Mouse (Mus musculus) ovary, adult 2 months (tissue): Measurements from ENCODE around the gene Ifit1. TPM values are rescaled to one million over a fixed set of nuclear protein-coding genes. Genes with fewer than 3 reads are reported as not detected.

Experiments used
- polyA plus RNA-seq: library from polyadenylated mRNA; depleted of rRNA; stranded (reverse); fragments of >200 nt; gene quantifications from 2 replicates; pipeline ENCODE4 v1.2.3, GENCODE M21; 2012; rRNA removed

Ifit1 gene
- 1.4 and 3.2 TPM in 2 replicates for polyA plus RNA-seq

DNA sequence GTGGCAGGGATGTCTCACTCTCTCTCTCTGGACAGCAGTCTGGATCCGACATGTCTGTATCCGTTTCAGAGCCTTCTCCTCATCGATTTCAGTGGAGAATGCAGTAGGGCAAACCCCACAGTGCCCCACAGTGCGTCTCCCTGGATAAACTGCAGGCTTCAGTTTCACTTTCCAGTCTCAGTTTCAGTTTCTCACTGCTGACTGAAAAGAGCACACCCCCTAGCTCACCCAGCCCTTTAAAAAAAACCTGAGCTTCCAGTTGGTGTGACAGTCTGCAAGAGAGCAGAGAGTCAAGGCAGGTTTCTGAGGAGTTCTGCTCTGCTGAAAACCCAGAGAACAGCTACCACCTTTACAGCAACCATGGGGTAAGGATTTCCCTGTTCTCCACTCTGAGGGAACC lies at the start of gene Ifit1, which contains the start of gene Ifit1bl2:
Gene Ifit1 (plus strand): TSS at position 249 of the 400 bp plus-strand sequence.
Gene Ifit1bl2 (minus strand): TSS at position 121 of the 400 bp plus-strand sequence.

DNA sequence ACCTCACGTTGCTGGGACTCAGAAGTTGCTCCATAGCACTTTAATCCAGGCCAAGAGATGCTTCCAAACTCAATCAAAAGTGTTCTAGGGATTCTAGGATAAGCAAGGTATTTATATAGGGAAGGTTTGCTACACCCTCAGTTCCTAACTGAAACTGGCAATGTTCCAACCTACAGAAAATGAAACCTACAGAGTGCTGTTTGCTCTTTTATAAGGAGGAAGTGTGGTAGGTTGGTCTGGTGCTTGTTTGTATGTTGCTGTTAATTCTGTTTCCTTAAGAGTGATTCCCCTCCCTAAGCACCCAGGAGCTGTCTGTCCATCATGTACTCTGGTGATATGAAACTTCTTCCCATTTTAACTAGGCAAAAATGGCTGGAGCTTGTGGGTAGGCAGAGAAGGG lies 38.8 kb upstream of the Ifit1 start, which contains the start of gene Ifit1bl1:
Gene Ifit1bl1 (minus strand): TSS at position 69 of the 400 bp plus-strand sequence.

DNA sequence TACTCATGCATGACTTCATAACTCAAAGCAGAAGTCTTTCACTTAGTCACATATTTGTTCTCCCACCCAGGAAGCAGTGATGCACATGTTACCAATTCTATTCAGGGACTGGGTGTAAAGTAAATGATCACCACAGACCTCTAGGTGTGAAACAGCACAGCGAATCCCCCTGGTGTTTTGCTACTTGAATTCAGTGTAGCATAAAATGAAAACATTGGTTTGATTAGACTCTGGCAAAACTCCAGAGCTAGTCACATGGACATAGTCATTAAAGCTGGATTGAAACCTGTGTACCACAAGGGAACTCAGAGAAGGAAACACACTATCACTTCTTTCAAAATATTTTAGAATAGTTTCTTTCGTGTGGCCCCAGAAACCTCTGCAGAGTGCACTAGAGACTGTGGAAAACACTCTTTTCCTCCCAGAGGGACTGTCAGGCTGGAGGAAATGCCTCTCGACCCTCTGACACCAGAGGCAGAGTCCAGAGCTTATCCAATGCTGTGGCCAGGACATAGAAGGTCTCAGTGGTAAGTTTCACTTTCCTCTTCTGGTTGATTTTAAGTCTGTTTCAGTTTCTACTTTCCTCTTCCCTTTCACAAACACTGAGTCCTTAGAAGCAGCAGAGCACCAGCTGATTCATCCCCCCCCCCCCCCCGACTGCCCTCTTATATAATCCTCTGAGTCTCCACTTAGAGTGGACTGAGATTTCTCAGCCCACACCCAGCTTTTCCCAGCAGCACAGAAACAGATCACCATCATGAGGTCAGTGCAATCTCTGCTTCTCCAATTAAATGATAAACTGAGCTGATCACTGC lies 33.2 kb upstream of the Ifit1 start, which contains the start of gene Ifit3b:
Gene Ifit3b (plus strand): TSS at position 734 of the 815 bp plus-strand sequence.

Other genes starting within 250 kb of the Ifit1 start
- 18.4 and 20.5 TPM in 2 replicates for gene Ch25h, start 165.7 kb upstream of the Ifit1 start, polyA plus RNA-seq
- gene Lipa, start 113.4 kb upstream of the Ifit1 start, polyA plus RNA-seq, result 20.2 and 24.5 TPM in 2 replicates
- gene Ifit2, start 90.2 kb upstream of the Ifit1 start, polyA plus RNA-seq, result 0.47 and 0.69 TPM in 2 replicates
- 0.66 and 1.9 TPM in 2 replicates for gene Ifit3, start 57.3 kb upstream of the Ifit1 start, polyA plus RNA-seq
- gene Ifit1bl1, start 38.9 kb upstream of the Ifit1 start, polyA plus RNA-seq, result 0.06 and 0.15 TPM in 2 replicates
- 0.20 and 0.32 TPM in 2 replicates for gene Ifit3b, start 32.9 kb upstream of the Ifit1 start, polyA plus RNA-seq
- 0.28 and 0.46 TPM in 2 replicates for gene Ifit1bl2, start 128 bp upstream of the Ifit1 start, polyA plus RNA-seq
- gene Slc16a12, start 106.4 kb downstream of the Ifit1 start, polyA plus RNA-seq, result 2.1 and 2.6 TPM in 2 replicates
- 6.5 and 7.3 TPM in 2 replicates for gene Pank1, start 238.6 kb downstream of the Ifit1 start, polyA plus RNA-seq